Comparison of ENCODE assay signal across 21 mouse cellular contexts in genomic region chr16:6000016-6000415, GRCm38 (mm10).
A peak's percentile ranks its signal among the peaks of the same experiment; 100 is the strongest.
DNase-seq lines count a peak whose midpoint lies in the region; ATAC-seq and TF ChIP-seq lines count a peak whose summit lies in the region.
"Had no signal": no experiment of that assay in that cellular context is flagged by ENCODE, and none has a peak within 500 bp of the region (broad histone marks: within the 10 kb centered on the region; RNA-seq: fewer than 3 reads in every experiment).

No protein-coding gene starts in this region.

- H3K4me3 ChIP-seq in kidney, adult 2 months (ENCODE audit: insufficient read depth, low read depth, low read length), result no peak overlapping the region
- H3K4me3 ChIP-seq: heart, adult 2 months; heart, embryonic 15.5 days; limb, embryonic 13.5 days; liver, embryonic 13.5 days had no signal

- H3K36me3 ChIP-seq in kidney, adult 2 months (ENCODE audit: control insufficient read depth, insufficient read depth, low read length), result no peaks in the 10 kb centered on the region
- H3K36me3 ChIP-seq: heart, embryonic 15.5 days; limb, embryonic 13.5 days; liver, embryonic 13.5 days had no signal

- WGBS in kidney, adult 2 months, result 32% methylated on average over 1 of the region's 1 CpGs

- peak overlapping the region; percentile 82 for H3K27ac ChIP-seq in kidney, adult 2 months (ENCODE audit: insufficient read depth, low read depth, low read length)
- H3K27ac ChIP-seq: heart, adult 2 months; heart, embryonic 15.5 days; hindbrain, postnatal 0 days; limb, embryonic 13.5 days; liver, embryonic 13.5 days had no signal

- peaks cover 36% of the 10 kb centered on the region for H3K4me1 ChIP-seq in kidney, adult 2 months (ENCODE audit: control insufficient read depth, insufficient read depth, low read length)
- H3K4me1 ChIP-seq: limb, embryonic 13.5 days; liver, embryonic 13.5 days had no signal

- DNase-seq in right cerebral cortex, adult 18-20 months, result peak; percentile 28
- no peak for DNase-seq in right cerebral cortex, postnatal 10 days (ENCODE audit: low spot score in 2 of 2)
- DNase-seq in kidney, adult 2 months, result peak; percentile 83
- peak; percentile 14 for DNase-seq in kidney, postnatal 10 days
- no peak for DNase-seq in lung, postnatal 25 days (ENCODE audit: low spot score)
- no peak for DNase-seq in cerebellum, postnatal 14 days
- DNase-seq: adrenal gland, adult 8-10 months; cerebellum, adult 11 months; cerebellum, postnatal 10 days; gastrocnemius, postnatal 10 days; heart, adult 2 months; layer of hippocampus, adult 9-11 months; liver, embryonic 13.5 days; lung, embryonic 14.5 days; lung, postnatal 4 days; thymus, postnatal 4 days had no signal

- TF ChIP-seq CTCF in kidney, adult 2 months (conservative IDR thresholded peaks at IDR 0.05; ENCODE audit: insufficient read depth, insufficient read length, low read depth, low read length), result no peak

- H3K27me3 ChIP-seq in kidney, adult 2 months (replicated peaks; ENCODE audit: control insufficient read depth, insufficient read depth, low read length), result no peaks in the 10 kb centered on the region
- H3K27me3 ChIP-seq: heart, embryonic 15.5 days; limb, embryonic 13.5 days; liver, embryonic 13.5 days had no signal

- no peak for TF ChIP-seq POLR2A in kidney, adult 2 months (IDR thresholded peaks at IDR 0.05; ENCODE audit: low read depth, low read length)

- no peak for ATAC-seq in activated CD4-positive, CD25-positive, alpha-beta regulatory T cell, adult 4 months
- ATAC-seq: hindbrain, postnatal 0 days; intestine, postnatal 0 days had no signal

Comparison
In these comparisons a context has a peak if more than half of its experiments do, and no peak if none do; other contexts are left out.
1. DNase-seq: peak in right cerebral cortex, adult 18-20 months (single experiment), kidney, adult 2 months (single experiment) and kidney, postnatal 10 days (single experiment); none in right cerebral cortex, postnatal 10 days (0 of 2), lung, postnatal 25 days (single experiment) and cerebellum, postnatal 14 days (0 of 2).